Mouse (Mus musculus): ENCODE measurements around the gene Pcdh19. TPM values are rescaled to one million over a fixed set of nuclear protein-coding genes. Genes with fewer than 3 reads are reported as not detected.
A peak's percentile ranks its signal among the peaks of the same experiment; 100 is the strongest.
"Not testable (repeated sequence)": the region's sequence is repeated elsewhere in the genome, so short reads cannot be mapped to it uniquely, and the experiment has no call there.

The Pcdh19 gene
- 0.44 and 0.48 TPM in 2 replicates for polyA plus RNA-seq (2012; rRNA removed)

DNA sequence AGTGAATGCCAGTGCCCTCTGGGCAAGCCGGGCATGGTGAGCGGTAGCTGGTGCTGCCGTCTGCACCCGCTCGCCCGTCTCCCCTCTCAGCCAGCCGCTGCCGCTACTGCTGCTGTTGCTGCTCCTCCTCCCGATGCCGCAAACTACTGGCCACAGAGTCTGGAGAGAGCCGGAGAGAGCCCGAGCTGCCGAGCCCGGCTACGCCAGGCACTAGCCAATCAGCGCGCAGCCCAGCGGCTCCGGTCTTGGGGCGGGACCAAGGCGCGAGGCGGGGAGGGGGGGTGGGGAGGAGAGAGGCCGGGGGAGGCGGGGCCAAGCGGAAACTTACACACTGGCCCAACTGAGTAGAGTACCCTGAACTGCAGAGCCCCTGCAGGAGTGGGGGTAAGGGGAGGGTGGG lies at the start of gene Pcdh19:
TSS of gene Pcdh19 (minus strand) at position 148 of the 400 bp plus-strand sequence.
- 0% methylated on average over 18 of the region's 26 CpGs for WGBS
- TF ChIP-seq POLR2A (IDR thresholded peaks at IDR 0.05; ENCODE audit: low read depth, low read length) = peak; percentile 22
- no peak for TF ChIP-seq CTCF (conservative IDR thresholded peaks at IDR 0.05; ENCODE audit: insufficient read depth, insufficient read length, low read depth, low read length)
- peak; percentile 80 for DNase-seq

GRCm38 (mm10) chrX:133735871-133736270 lies 47.1 kb upstream of the Pcdh19 start:
- no peak for TF ChIP-seq CTCF (conservative IDR thresholded peaks at IDR 0.05; ENCODE audit: insufficient read depth, insufficient read length, low read depth, low read length)
- TF ChIP-seq POLR2A (IDR thresholded peaks at IDR 0.05; ENCODE audit: low read depth, low read length) = no peak
- 54% methylated on average over 2 of the region's 2 CpGs for WGBS
- H3K4me3 ChIP-seq (ENCODE audit: insufficient read depth, low read depth, low read length) = no peak overlapping the region
- no peak for DNase-seq
- H3K27ac ChIP-seq (ENCODE audit: insufficient read depth, low read depth, low read length) = no peak overlapping the region
- H3K36me3 ChIP-seq (ENCODE audit: control insufficient read depth, insufficient read depth, low read length) = no peaks in the 10 kb centered on the region
- H3K4me1 ChIP-seq (ENCODE audit: control insufficient read depth, insufficient read depth, low read length) = no peaks in the 10 kb centered on the region
- H3K27me3 ChIP-seq (replicated peaks; ENCODE audit: control insufficient read depth, insufficient read depth, low read length) = no peaks in the 10 kb centered on the region

More for the DNA sequence above, at the start of gene Pcdh19:
- Histone ChIP-seq H3K4me3 (ENCODE audit: insufficient read depth, low read depth, low read length) (peak within 1 kb of the TSS; percentile 59), H3K36me3 (ENCODE audit: control insufficient read depth, insufficient read depth, low read length) (no peaks in the 10 kb centered on the region), H3K27me3 (replicated peaks; ENCODE audit: control insufficient read depth, insufficient read depth, low read length) (no peaks in the 10 kb centered on the region; the same call in 1 of the 2 replicates), H3K4me1 (ENCODE audit: control insufficient read depth, insufficient read depth, low read length) (no peaks in the 10 kb centered on the region), H3K27ac (ENCODE audit: insufficient read depth, low read depth, low read length) (no peak within 1 kb of the TSS)

DNA sequence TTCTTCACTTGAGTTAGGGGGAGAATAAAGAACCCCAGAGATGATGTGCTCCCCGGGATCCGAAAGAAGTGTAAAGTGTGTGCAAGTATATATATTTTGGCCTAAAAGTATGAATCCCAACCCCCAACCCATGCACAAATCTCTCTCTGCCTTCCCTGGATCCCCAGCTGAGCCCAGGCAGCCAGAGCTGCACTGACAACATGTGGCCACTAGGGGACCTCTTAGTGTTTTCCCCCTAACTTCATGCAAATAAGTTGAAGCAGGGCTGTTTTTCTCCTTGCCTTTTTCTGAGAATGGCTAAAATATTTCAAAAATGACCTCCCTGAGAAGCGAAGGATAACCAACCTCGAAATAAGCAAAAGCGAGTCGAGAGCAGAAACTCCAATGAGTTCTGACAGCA lies 46.2 kb upstream of the Pcdh19 start:
- Histone ChIP-seq H3K27me3 (replicated peaks; ENCODE audit: control insufficient read depth, insufficient read depth, low read length) (no peaks in the 10 kb centered on the region), H3K36me3 (ENCODE audit: control insufficient read depth, insufficient read depth, low read length) (no peaks in the 10 kb centered on the region), H3K4me1 (ENCODE audit: control insufficient read depth, insufficient read depth, low read length) (no peaks in the 10 kb centered on the region), H3K27ac (ENCODE audit: insufficient read depth, low read depth, low read length) (peak overlapping the region; percentile 68; the same call in 1 of the 2 replicates), H3K4me3 (ENCODE audit: insufficient read depth, low read depth, low read length) (no peak overlapping the region)
- 20% methylated on average over 6 of the region's 6 CpGs for WGBS
- peak; percentile 29 for DNase-seq
- TF ChIP-seq CTCF (conservative IDR thresholded peaks at IDR 0.05; ENCODE audit: insufficient read depth, insufficient read length, low read depth, low read length) (peak; percentile 46; the same call in 1 of the 2 replicates), POLR2A (IDR thresholded peaks at IDR 0.05; ENCODE audit: low read depth, low read length) (no peak)

- DNase-seq = no peak
- Histone ChIP-seq H3K27me3 (replicated peaks; ENCODE audit: control insufficient read depth, insufficient read depth, low read length) (no peaks in the 10 kb centered on the region), H3K36me3 (ENCODE audit: control insufficient read depth, insufficient read depth, low read length) (no peaks in the 10 kb centered on the region), H3K4me1 (ENCODE audit: control insufficient read depth, insufficient read depth, low read length) (no peaks in the 10 kb centered on the region), H3K4me3 (ENCODE audit: insufficient read depth, low read depth, low read length) (no peak overlapping the region), H3K27ac (ENCODE audit: insufficient read depth, low read depth, low read length) (no peak overlapping the region)
- 82% methylated on average over 3 of the region's 3 CpGs for WGBS
- TF ChIP-seq CTCF (conservative IDR thresholded peaks at IDR 0.05; ENCODE audit: insufficient read depth, insufficient read length, low read depth, low read length) (no peak), POLR2A (IDR thresholded peaks at IDR 0.05; ENCODE audit: low read depth, low read length) (no peak)
Measured at GRCm38 (mm10) chrX:133721517-133721916, 32.7 kb upstream of the Pcdh19 start.

DNA sequence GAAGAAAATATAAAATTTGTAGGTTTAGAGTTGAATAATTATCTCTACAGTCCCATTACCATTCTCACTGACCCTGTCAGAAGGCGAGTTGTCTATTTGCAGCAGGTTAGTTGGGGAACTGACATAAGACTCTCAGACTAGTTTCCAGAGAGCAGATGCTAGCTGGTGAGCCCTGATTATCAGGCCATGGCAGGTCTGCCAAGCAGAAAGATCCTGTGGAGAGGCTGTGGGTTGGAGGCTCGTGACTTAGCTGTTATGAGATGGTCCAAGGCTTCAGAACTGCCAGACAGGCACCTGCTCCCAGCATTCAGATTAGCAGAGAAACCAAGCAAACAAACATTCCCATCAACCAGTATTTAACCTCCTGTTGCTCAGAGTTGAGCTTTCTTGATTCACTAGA lies 21.8 kb upstream of the Pcdh19 start:
- no peaks in the 10 kb centered on the region for H3K4me1 ChIP-seq (ENCODE audit: control insufficient read depth, insufficient read depth, low read length)
- TF ChIP-seq POLR2A (IDR thresholded peaks at IDR 0.05; ENCODE audit: low read depth, low read length) = no peak
- no peak for DNase-seq
- WGBS = 51% methylated on average over 2 of the region's 2 CpGs
- H3K27me3 ChIP-seq (replicated peaks; ENCODE audit: control insufficient read depth, insufficient read depth, low read length) = no peaks in the 10 kb centered on the region
- no peaks in the 10 kb centered on the region for H3K36me3 ChIP-seq (ENCODE audit: control insufficient read depth, insufficient read depth, low read length)
- H3K4me3 ChIP-seq (ENCODE audit: insufficient read depth, low read depth, low read length) = no peak overlapping the region
- H3K27ac ChIP-seq (ENCODE audit: insufficient read depth, low read depth, low read length) = no peak overlapping the region

DNA sequence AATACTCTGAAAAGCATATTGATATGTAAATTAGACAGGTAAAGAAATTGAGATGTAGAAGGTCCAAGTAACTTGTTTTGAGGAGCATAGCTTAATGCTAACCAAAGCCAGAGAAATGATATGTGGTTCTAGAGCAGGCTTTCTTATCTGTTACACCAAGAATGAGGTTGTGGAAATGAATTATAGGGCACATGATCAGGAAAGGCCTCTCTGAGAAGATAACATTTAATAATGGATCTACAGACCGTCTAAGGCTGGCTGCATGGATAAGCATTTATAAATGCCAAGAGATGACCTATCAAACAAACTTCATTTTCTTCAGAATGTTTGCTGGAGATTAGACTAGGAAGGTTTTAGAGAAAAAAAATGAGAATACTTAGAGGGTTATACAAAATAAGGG lies 14.1 kb upstream of the Pcdh19 start:
- Histone ChIP-seq H3K4me1 (ENCODE audit: control insufficient read depth, insufficient read depth, low read length) (no peaks in the 10 kb centered on the region), H3K27me3 (replicated peaks; ENCODE audit: control insufficient read depth, insufficient read depth, low read length) (no peaks in the 10 kb centered on the region), H3K27ac (ENCODE audit: insufficient read depth, low read depth, low read length) (no peak overlapping the region), H3K36me3 (ENCODE audit: control insufficient read depth, insufficient read depth, low read length) (no peaks in the 10 kb centered on the region), H3K4me3 (ENCODE audit: insufficient read depth, low read depth, low read length) (no peak overlapping the region)
- DNase-seq = no peak
- no peak for TF ChIP-seq CTCF (conservative IDR thresholded peaks at IDR 0.05; ENCODE audit: insufficient read depth, insufficient read length, low read depth, low read length)
- TF ChIP-seq POLR2A (IDR thresholded peaks at IDR 0.05; ENCODE audit: low read depth, low read length) = no peak
- 90% methylated on average over 1 of the region's 1 CpGs for WGBS

GRCm38 (mm10) chrX:133697871-133698270 lies 9.1 kb upstream of the Pcdh19 start:
- not testable (repeated sequence) for H3K36me3 ChIP-seq (ENCODE audit: control insufficient read depth, insufficient read depth, low read length); H3K27ac ChIP-seq (ENCODE audit: insufficient read depth, low read depth, low read length); DNase-seq; H3K4me1 ChIP-seq (ENCODE audit: control insufficient read depth, insufficient read depth, low read length); H3K27me3 ChIP-seq (replicated peaks; ENCODE audit: control insufficient read depth, insufficient read depth, low read length); H3K4me3 ChIP-seq (ENCODE audit: insufficient read depth, low read depth, low read length)
- 92% methylated on average over 2 of the region's 4 CpGs for WGBS

DNA sequence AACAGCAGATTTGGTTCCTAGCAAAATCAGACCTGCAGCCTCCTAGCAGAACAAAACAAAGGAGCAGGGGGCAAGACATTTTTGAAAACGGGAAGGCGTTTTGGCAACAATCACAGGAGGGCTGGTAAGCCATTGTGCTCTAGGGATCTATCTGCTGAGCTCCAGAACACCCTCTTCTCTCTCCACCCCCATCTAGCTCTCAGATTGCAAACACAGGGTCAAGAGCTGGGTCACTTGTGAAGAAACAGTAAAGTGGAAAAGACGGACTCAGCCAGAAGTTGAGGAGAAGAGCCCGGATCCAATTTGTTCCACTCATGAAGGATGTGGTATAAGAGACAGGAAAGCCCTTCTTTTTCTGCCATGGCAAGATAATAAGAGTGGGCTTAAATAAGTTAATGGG lies 7.7 kb upstream of the Pcdh19 start:
- DNase-seq = no peak
- no peaks in the 10 kb centered on the region for H3K27me3 ChIP-seq (replicated peaks; ENCODE audit: control insufficient read depth, insufficient read depth, low read length)
- no peak overlapping the region for H3K4me3 ChIP-seq (ENCODE audit: insufficient read depth, low read depth, low read length)
- H3K27ac ChIP-seq (ENCODE audit: insufficient read depth, low read depth, low read length) = no peak overlapping the region
- TF ChIP-seq CTCF (conservative IDR thresholded peaks at IDR 0.05; ENCODE audit: insufficient read depth, insufficient read length, low read depth, low read length) (no peak), POLR2A (IDR thresholded peaks at IDR 0.05; ENCODE audit: low read depth, low read length) (no peak)
- WGBS = 26% methylated on average over 4 of the region's 4 CpGs
- no peaks in the 10 kb centered on the region for H3K4me1 ChIP-seq (ENCODE audit: control insufficient read depth, insufficient read depth, low read length)
- H3K36me3 ChIP-seq (ENCODE audit: control insufficient read depth, insufficient read depth, low read length) = no peaks in the 10 kb centered on the region
